Mouse (Mus musculus): ENCODE data around the gene Sar1a. TPM values are rescaled to one million over a fixed set of nuclear protein-coding genes. Genes with fewer than 3 reads are reported as not detected.

The Sar1a gene
- total RNA-seq, 1 experiment from 2014 or later: 111 TPM

DNA sequence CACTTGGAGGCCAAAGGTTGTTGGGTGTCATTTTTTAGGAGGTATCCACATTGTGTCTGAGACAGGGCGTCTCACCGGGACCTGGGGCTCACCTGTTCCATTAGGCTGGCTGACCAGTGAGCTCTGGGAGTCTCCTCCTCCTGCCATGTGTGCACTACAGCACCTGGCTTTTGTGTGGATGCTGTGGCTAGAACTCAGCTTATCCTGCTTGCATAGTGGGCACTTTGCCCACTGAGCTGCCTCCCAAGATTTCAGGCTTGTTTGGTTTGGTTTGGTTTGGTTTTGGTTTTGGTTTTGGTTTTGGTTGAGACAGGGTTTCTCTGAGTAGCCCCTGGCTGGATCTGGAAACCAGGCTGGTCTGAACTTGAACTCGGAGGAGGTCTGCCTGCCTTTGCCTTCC lies 42.1 kb downstream of the Sar1a start:
- ATAC-seq (replicated peaks; ENCODE audit: low read depth, poor library complexity, severe bottlenecking): no peak

GRCm38 (mm10) chr10:61723271-61723670 lies 43.2 kb downstream of the Sar1a start:
- no peak for ATAC-seq (replicated peaks; ENCODE audit: low read depth, poor library complexity, severe bottlenecking)

DNA sequence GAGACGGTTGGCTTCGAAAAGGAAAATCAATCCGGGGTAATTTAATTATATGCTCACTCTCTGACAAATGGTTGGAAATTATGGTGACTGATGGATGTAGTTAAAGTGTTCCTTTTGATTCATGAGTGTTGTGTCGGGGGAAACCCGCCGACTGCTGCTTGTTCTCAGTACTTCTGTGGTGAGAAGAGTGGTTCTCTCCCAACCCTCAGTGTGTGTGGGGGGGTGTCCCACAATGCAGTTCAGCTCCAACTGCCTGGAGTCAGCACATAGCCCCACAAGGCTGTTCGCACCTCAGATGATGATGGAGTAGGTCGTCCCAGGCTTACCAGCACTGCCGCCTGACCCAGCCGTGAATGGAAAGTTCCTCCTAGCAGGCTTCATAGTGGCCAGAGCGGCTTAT lies 49.1 kb downstream of the Sar1a start:
- no peak for ATAC-seq (replicated peaks; ENCODE audit: low read depth, poor library complexity, severe bottlenecking)

GRCm38 (mm10) chr10:61730171-61730570 lies 50.1 kb downstream of the Sar1a start:
- no peak for ATAC-seq (replicated peaks; ENCODE audit: low read depth, poor library complexity, severe bottlenecking)

DNA sequence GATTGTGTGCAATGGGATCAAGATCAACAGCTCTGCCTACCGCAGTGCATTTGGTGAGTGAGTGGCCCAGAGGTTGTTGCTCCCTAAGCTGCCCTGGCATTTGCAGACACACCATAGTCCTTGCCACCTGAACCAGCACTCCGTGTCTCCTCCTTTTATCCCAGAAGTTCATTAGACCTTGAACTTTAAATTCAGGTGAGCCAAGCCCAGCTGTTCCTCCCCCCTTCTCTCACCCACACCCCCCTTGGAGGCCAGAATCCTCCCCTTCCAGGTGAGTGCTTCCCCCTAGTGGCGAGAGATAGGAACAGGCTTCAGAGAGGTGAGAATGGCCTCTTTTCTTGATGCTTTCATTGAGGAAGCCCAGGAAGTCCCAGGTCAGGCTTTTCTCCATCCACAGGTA lies 54.3 kb downstream of the Sar1a start:
- ATAC-seq (replicated peaks; ENCODE audit: low read depth, poor library complexity, severe bottlenecking): peak; percentile 81

DNA sequence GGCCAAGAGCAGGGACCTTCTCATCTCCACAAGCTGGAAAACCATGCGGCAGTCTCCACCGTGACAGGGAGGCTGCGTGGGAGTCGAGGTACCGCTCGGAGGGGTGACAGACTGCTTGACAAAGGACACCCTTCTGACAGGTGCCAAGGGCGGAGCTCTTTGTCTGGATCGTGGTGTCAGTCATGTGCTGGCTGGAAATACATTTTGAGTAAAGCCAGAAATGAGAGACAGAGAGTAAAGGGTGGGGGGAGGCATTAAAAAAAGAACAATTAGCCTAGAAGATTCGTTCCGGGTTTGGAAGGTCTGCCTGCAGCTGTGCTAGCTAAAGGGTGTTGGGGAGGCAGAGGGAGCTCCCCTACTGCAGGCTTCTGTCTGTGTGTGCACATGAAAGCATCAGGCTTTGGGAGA lies 56.6 kb downstream of the Sar1a start:
- no peak for ATAC-seq (replicated peaks; ENCODE audit: low read depth, poor library complexity, severe bottlenecking)

- no peak for ATAC-seq (replicated peaks; ENCODE audit: low read depth, poor library complexity, severe bottlenecking)
Observed at GRCm38 (mm10) chr10:61737537-61737936, 57.4 kb downstream of the Sar1a start.

DNA sequence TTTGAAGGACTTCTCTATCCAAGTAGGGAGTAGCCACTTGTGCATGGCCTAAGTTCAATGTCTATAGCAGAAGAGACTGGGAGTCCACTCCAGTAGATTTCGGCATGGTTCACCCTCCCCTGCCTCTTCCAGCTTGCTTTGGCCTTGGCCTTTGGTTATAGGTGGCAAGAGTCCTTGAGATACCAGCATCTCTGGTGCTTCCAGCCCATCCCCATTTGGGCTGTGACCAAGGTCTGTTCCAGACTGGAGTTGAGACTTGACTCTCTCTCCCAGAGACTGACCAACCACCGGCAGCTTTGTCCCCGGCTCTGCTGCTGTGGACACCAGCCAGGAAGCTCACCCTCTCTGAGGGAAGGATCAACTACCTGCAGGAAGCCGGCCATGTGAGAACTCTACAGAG lies 58.0 kb downstream of the Sar1a start:
- ATAC-seq (replicated peaks; ENCODE audit: low read depth, poor library complexity, severe bottlenecking): no peak

- no peak for ATAC-seq (replicated peaks; ENCODE audit: low read depth, poor library complexity, severe bottlenecking)
Observed at GRCm38 (mm10) chr10:61741306-61741705, 61.2 kb downstream of the Sar1a start.

GRCm38 (mm10) chr10:61741873-61742272 lies 61.8 kb downstream of the Sar1a start:
- ATAC-seq (replicated peaks; ENCODE audit: low read depth, poor library complexity, severe bottlenecking): no peak

DNA sequence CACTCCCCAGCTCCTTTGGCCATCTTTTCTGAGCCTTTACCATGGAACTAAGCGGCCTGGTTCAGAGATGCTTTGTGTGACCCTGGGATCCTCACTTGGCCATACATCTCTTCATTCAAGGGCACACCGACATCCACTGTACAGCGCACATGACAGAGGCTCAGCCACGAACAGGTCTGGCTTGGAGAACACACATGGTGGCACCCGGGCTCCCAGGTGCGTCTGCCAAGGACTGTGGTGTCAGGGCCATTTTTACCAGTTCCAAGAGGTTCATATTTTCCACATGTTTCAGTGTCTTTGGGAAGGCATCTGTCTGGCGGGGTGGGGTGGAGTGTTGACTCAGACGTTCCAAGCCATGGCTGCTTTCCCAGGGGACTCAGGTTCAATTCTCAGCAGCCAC lies 62.2 kb downstream of the Sar1a start:
- ATAC-seq (replicated peaks; ENCODE audit: low read depth, poor library complexity, severe bottlenecking): no peak

Other genes with a start within 250 kb of the Sar1a start
- 17.7 and 29.8 TPM in 2 replicates for gene Eif4ebp2, start 227.6 kb upstream of the Sar1a start, total RNA-seq (2017)
- gene Lrrc20, start 204.5 kb upstream of the Sar1a start, total RNA-seq (2017): 3.6 and 6.9 TPM in 2 replicates
- gene Npffr1, start 84.8 kb upstream of the Sar1a start, total RNA-seq (2017): not detected in 2 replicates
- gene Ppa1, start 31.7 kb upstream of the Sar1a start, total RNA-seq (2017): 152 and 159 TPM in 2 replicates
- 20.1 and 31.0 TPM in 2 replicates for gene Tysnd1, start 15.2 kb downstream of the Sar1a start, total RNA-seq (2017)
- gene Aifm2, start 35.0 kb downstream of the Sar1a start, total RNA-seq (2017): 2.7 and 5.0 TPM in 2 replicates
- gene H2afy2, start 103.8 kb downstream of the Sar1a start, total RNA-seq (2017): 1.2 and 1.8 TPM in 2 replicates